Mouse (Mus musculus) megakaryocyte, embryonic 14.5 days (primary cell): ENCODE data around the gene Sec24d. TPM values are rescaled to one million over a fixed set of nuclear protein-coding genes. Genes with fewer than 3 reads are reported as not detected.

Source experiments
- H3K27me3 ChIP-seq: replicated peaks from 2 replicates; pipeline ENCODE3; 2012; ENCODE audit warnings: inconsistent platforms
- H3K36me3 ChIP-seq: replicated peaks from 2 replicates; pipeline ENCODE3; 2012; ENCODE audit warnings: low read length, inconsistent platforms, mixed read lengths
- H3K4me1 ChIP-seq: 2 replicates; pipeline ENCODE4 v1.6.1; 2012; ENCODE audit warnings: inconsistent platforms
- H3K4me3 ChIP-seq: replicated peaks from 2 replicates; pipeline ENCODE3; 2012; ENCODE audit warnings: moderate library complexity, mild to moderate bottlenecking, inconsistent platforms
- H3K9me3 ChIP-seq: 2 replicates; pipeline ENCODE4 v1.6.1; 2012; ENCODE audit warnings: inconsistent platforms
- FLI1 ChIP-seq: IDR thresholded peaks from 2 replicates; pipeline ENCODE4 v1.6.1; 2012; ENCODE audit warnings: low read length, inconsistent platforms, mixed read lengths
- GATA1 ChIP-seq: IDR thresholded peaks from 3 replicates; pipeline ENCODE4 v1.6.1; 2012; ENCODE audit warnings: mixed read lengths, low read length, inconsistent platforms, borderline replicate concordance
- polyA plus RNA-seq: library from polyadenylated mRNA; stranded (reverse); fragments of >175 nt; gene quantifications from 2 replicates; pipeline ENCODE4 v1.2.3, GENCODE M21; 2012; ENCODE audit warnings: low replicate concordance; ENCODE audit not compliant: insufficient read depth

Sec24d gene
- polyA plus RNA-seq, 1 experiment: 15.6 TPM

DNA sequence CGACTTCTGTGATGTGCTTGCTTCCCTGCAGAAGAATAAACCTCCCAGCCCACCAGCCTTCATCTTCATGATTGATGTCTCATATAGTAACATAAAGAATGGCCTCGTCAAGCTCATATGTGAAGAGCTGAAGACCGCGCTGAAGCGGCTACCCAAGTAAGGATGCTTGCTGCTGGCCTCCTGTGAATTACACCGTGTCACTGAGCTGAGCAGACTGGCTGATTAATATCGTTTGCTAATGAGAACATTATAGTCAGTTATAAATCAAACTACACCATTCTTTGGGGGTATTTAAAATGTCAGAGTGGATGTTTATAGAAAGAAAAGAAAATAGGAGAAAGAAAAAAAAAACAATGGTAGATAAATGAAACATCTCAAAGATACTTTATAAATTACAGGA lies 69.2 kb downstream of the Sec24d start:
- no peaks in the 10 kb centered on the region for H3K9me3 ChIP-seq
- H3K27me3 ChIP-seq: no peaks in the 10 kb centered on the region
- no peak for TF ChIP-seq FLI1
- no peak for TF ChIP-seq GATA1
- peaks cover 22% of the 10 kb centered on the region for H3K4me1 ChIP-seq
- H3K4me3 ChIP-seq: no peak overlapping the region
- H3K36me3 ChIP-seq: peaks cover 26% of the 10 kb centered on the region

- H3K27me3 ChIP-seq: no peaks in the 10 kb centered on the region
- no peak for TF ChIP-seq FLI1
- TF ChIP-seq GATA1: no peak
- peaks cover 22% of the 10 kb centered on the region for H3K4me1 ChIP-seq
These were observed 69.7 kb downstream of the Sec24d start for GRCm38 (mm10) chr3:123336951-123337350.

DNA sequence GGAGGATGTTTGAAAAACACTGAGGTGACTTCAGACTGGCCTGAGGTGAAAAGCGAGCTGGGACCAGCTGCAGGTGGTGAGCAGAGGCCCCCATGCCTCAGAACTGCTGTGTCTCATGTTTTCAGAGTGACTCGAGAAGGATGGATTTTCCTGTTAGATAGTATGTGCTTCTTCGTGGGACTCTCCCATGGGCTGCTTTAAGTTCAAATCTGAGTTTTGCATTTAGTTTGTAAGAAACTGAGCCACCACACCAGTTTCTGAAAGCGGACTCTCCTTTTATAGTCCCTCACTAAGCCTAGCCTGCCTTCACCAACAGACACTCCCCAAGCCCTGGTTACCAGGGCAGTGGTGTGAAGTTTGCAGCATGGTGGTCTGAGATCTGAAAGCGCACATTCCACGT lies 70.6 kb downstream of the Sec24d start:
- H3K36me3 ChIP-seq: peaks cover 27% of the 10 kb centered on the region
- TF ChIP-seq FLI1 (no peak), GATA1 (no peak)
- no peak overlapping the region for H3K4me3 ChIP-seq
- no peaks in the 10 kb centered on the region for H3K27me3 ChIP-seq
- peaks cover 14% of the 10 kb centered on the region for H3K4me1 ChIP-seq
- H3K9me3 ChIP-seq: no peaks in the 10 kb centered on the region

More at GRCm38 (mm10) chr3:123336951-123337350, 69.7 kb downstream of the Sec24d start:
- H3K9me3 ChIP-seq: no peaks in the 10 kb centered on the region
- H3K36me3 ChIP-seq: peaks cover 26% of the 10 kb centered on the region
- no peak overlapping the region for H3K4me3 ChIP-seq

- peaks cover 35% of the 10 kb centered on the region for H3K36me3 ChIP-seq
- H3K4me1 ChIP-seq: peaks cover 6% of the 10 kb centered on the region; the same call in 1 of the 2 replicates
- no peaks in the 10 kb centered on the region for H3K27me3 ChIP-seq
- no peak overlapping the region for H3K4me3 ChIP-seq
- H3K9me3 ChIP-seq: no peaks in the 10 kb centered on the region
- TF ChIP-seq FLI1: no peak
- no peak for TF ChIP-seq GATA1
These were observed 71.5 kb downstream of the Sec24d start for GRCm38 (mm10) chr3:123338666-123339195.

DNA sequence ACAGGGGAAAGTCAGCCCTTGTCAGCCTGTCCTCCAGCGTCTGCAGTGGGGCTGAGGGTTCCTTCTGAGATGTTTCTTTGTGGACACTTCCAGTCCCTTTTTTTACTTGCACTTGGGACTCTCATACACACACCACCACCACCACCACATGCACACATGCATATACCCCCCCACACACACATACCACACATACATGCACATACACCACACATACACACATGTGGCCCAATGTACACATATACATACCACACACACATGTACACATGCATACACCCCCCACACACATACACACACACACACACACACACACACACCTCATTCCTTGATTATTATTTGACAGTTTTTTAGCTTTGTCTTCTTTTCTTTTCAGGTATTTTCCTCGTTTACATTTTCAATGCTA lies 73.8 kb downstream of the Sec24d start:
- Histone ChIP-seq H3K36me3 (peaks cover 54% of the 10 kb centered on the region), H3K4me1 (no peaks in the 10 kb centered on the region), H3K27me3 (no peaks in the 10 kb centered on the region), H3K9me3 (no peaks in the 10 kb centered on the region), H3K4me3 (no peak overlapping the region)
- no peak for TF ChIP-seq FLI1
- TF ChIP-seq GATA1: no peak

DNA sequence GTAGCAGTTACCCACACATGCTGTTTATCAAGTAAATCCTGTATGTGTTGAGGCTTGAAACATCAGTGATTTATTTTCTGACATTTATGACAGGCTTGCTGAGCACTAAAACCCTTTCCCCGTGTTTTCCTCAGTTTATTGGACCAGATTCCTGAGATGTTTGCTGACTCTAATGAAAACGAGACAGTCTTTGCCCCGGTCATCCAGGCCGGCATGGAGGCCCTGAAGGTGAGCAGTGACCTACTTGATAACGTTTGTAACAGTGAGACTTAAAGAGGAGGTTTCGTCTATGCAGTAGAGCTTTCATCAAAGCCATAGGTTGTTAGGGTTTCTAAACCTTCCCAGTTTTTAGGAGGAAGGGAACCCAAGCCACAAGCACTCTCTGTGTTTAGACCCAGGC lies 76.4 kb downstream of the Sec24d start:
- H3K36me3 ChIP-seq: peaks cover 45% of the 10 kb centered on the region
- H3K9me3 ChIP-seq: no peaks in the 10 kb centered on the region
- H3K27me3 ChIP-seq: no peaks in the 10 kb centered on the region
- H3K4me1 ChIP-seq: no peaks in the 10 kb centered on the region
- no peak for TF ChIP-seq GATA1
- no peak for TF ChIP-seq FLI1
- no peak overlapping the region for H3K4me3 ChIP-seq

DNA sequence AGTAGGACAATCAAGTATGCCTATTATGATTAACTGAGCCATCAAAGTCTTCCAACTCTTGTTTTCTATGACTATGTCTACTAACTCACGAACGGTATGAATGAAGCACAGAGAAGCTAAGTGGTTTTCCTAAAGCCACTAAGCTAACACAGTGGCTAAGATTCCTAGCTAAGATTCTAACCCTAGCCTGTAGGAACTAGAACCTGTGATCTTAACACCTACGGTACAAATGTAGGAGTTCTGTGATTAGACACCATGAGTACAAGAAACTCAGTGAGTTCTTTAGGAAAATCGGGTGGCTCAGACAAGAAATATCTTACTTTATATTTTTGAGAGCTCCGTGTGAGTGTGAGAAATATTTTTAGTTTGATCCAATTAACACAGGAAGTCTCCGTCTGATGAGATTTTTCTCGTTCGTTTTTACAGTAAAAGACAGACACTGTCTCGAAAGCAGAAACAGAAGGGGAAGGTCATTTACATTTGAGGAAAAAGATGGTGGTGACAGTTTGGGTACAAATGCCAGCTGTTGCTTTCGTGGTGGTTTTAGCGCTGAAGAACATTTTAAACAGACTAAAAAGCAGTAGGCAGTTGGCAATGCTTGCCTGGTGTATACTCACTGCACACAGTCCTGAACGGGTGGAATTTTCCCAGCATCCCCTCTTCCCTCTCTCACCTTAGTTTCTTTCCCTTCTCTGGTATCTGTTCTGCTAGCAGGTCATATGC lies 81.0 kb downstream of the Sec24d start:
- H3K4me1 ChIP-seq: no peaks in the 10 kb centered on the region
- H3K27me3 ChIP-seq: no peaks in the 10 kb centered on the region
- TF ChIP-seq GATA1: no peak
- no peak for TF ChIP-seq FLI1
- no peaks in the 10 kb centered on the region for H3K9me3 ChIP-seq
- H3K36me3 ChIP-seq: peaks cover 58% of the 10 kb centered on the region
- no peak overlapping the region for H3K4me3 ChIP-seq

DNA sequence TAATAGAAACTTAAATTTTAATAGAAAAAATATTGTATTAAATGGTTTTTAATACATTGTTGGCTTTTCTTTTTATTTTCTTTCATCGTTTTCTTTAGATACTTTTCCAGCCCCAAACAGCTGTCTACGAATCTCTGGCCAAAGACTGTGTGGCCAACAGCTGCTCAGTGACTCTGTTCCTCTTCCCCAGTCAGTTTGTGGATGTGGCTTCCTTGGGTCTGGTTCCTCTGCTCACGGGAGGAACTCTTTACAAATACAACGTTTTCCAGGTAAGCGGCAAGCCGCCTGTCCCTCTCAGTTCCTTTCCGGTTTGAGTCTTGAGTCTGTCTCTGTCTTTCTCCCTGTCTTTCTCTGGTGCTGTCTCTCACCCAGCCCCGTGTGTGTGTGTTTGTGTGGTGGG lies 83.3 kb downstream of the Sec24d start:
- TF ChIP-seq FLI1: no peak
- no peak for TF ChIP-seq GATA1
- H3K27me3 ChIP-seq: no peaks in the 10 kb centered on the region
- peaks cover 8% of the 10 kb centered on the region; the same call in 1 of the 2 replicates for H3K4me1 ChIP-seq
- peaks cover 61% of the 10 kb centered on the region for H3K36me3 ChIP-seq
- no peaks in the 10 kb centered on the region for H3K9me3 ChIP-seq
- no peak overlapping the region for H3K4me3 ChIP-seq

DNA sequence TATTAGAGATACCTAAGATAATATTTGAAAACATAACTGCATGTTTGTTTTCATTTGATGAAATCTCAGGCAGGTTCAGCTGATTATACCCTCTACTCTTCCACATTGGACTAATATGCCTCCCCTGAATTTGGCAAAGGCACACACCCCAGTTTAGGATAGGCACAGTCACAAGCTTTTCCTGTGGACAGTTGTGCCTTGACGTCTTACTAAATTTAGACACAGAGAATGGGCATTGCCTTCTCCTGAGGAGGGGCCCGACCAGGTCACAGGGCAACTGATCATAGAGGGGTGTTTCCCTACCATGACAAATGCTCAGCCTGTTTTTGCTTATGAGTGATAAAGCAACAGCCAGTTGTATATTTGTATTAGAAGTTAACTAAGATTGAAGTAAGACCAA lies 84.3 kb downstream of the Sec24d start:
- Histone ChIP-seq H3K27me3 (no peaks in the 10 kb centered on the region), H3K36me3 (peaks cover 63% of the 10 kb centered on the region), H3K4me1 (peaks cover 12% of the 10 kb centered on the region; the same call in 1 of the 2 replicates), H3K4me3 (no peak overlapping the region), H3K9me3 (no peaks in the 10 kb centered on the region)
- TF ChIP-seq GATA1 (no peak), FLI1 (no peak)

GRCm38 (mm10) chr3:123353183-123353582 lies 85.9 kb downstream of the Sec24d start:
- no peaks in the 10 kb centered on the region for H3K9me3 ChIP-seq
- peaks cover 14% of the 10 kb centered on the region; the same call in 1 of the 2 replicates for H3K4me1 ChIP-seq
- TF ChIP-seq GATA1 (no peak), FLI1 (no peak)
- peaks cover 74% of the 10 kb centered on the region for H3K36me3 ChIP-seq
- H3K27me3 ChIP-seq: no peaks in the 10 kb centered on the region
- H3K4me3 ChIP-seq: no peak overlapping the region
